Mouse (Mus musculus) spleen, postnatal 10 days (tissue): Measurements from ENCODE around the gene Syce1.
"Not testable (repeated sequence)": the region's sequence is repeated elsewhere in the genome, so short reads cannot be mapped to it uniquely, and the experiment has no call there.

Experiments
- DNase-seq, 2 experiments: peaks; one replicate each; pipeline ENCODE4 v3.0.0; 2021 to 2022; ENCODE audit warnings: low spot score in 2 of 2

Syce1 gene

DNA sequence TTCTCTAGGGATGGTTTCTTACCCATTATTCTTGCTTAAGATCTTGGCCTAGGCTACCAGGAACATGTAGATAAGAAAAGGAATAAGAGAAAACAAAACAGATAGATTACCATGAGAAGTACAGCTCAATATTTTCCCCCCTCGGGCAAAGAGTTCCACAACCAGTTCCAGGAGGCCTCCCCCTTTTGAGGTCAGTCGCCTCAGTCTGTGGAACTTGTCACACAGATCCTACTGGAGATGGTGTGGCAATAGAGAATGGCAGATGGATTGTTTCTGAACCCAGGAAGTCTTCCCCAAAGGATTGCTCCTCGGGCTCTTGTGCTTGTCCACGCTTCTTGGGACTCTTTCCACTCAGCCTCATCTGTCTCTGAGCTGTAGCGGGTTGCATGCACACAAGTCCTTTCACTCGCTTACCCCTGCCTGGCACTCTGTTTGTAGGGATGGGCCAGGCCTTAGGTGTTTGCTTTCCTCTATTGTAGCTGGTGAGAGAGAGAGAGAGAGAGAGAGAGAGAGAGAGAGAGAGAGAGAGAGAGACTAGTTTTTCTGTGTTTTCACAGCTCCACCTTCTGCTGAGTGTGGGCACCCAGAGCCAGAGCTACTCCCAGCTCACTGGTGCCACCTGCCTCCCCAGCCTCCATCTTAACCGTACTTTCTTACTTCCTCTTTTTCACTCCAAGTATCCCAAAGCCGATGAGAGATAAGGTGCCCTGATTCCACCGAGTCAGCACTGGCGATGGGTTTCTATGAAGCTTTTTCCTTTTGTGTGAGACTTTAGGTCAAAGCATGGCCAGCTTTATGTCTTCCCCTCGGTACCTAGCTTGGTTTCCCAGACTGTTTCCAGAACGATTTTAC lies 21.5 kb downstream of the Syce1 start:
- no peak for DNase-seq

DNA sequence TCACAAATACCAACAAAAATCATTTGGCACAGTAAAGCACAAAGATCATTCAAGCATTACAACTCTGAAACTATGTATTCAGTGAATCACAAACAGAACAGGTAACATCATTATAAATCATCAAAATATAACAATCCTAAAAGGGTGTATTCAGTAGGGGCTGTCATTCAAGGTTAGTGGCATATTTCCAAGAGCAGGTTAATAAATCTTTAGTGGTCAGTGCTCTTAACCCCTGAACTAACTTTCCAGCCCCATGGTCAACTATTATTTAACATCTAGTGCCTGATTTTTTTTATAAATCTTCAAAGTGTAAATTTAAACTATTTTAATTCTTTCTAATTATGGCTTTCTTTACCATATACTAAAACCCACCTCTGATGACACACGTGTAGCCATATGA lies 22.3 kb downstream of the Syce1 start:
- not testable (repeated sequence) for DNase-seq

DNA sequence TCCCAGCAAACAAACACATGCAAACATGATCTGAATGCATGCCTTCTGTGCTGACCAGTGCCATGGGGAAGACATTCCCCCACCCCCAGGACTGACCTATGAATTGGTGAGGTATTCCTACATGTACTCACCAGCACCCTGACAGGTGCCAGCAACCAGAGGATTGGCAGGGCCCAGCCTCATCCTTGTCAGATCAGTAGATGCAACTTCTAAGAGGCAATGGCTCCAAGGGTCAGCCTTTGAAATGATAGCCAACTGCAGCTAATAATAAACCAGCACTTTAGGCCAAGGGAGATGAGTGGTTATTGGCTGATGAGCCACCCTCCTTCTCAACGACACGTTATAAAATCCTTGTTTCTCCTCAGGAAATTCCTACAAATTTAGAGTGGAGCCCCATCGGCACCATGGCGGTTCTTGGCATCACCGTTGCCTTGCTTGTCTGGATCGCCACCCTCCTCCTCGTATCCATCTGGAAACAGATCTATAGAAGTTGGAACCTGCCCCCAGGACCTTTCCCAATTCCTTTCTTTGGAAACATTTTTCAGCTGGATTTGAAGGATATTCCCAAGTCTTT lies 24.1 kb downstream of the Syce1 start, which contains the start of gene Cyp2e1:
Gene Cyp2e1, plus strand, starts transcription at position 293 of the 574 bp plus-strand sequence.
- DNase-seq: no peak

- DNase-seq: no peak
These were observed 27.0 kb downstream of the Syce1 start for GRCm38 (mm10) chr7:140760647-140761046.

- DNase-seq: no peak
These were observed 31.3 kb downstream of the Syce1 start for GRCm38 (mm10) chr7:140756151-140756854.

GRCm38 (mm10) chr7:140754556-140754955 lies 33.1 kb downstream of the Syce1 start:
- no peak for DNase-seq

DNA sequence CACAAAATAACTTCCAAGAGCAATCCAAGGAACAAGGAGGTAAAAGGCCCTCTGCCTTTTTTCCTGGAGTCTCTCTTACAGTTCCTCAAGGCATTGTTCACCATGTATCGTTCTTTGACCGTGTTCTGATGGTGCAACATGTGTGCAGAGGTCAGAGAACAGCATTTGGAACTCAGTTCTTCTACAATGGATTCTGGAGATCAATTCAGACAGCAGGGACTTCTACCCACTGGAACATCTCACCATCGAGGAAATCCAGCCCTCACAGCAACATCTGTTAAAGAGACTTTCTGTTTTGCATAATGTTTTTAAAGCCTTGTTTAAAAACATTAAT lies 38.9 kb downstream of the Syce1 start:
- no peak for DNase-seq

- DNase-seq: no peak
These were observed 39.4 kb downstream of the Syce1 start for GRCm38 (mm10) chr7:140748116-140748826.

- DNase-seq: no peak
These were observed 40.2 kb downstream of the Syce1 start for GRCm38 (mm10) chr7:140747402-140747801.

DNA sequence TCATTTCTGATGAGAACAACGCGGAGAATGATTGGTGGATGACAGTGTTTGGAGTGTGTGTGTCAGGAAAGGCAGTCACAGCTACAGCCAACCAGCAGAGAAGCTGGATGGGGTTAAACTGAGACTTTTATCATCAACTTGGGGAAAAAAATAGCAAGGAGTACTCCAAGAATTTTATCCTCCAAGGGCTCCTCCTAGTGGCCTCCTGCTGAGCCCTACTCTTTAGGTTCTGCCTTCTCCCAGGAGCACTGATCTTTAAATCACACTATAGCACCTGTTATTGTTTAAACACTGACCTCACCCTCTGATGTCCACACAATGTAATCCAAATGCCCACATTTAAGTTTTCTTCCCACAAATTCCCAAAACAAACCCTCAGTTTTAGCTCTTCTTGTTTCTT lies 54.5 kb downstream of the Syce1 start:
- DNase-seq: no peak
